Mouse (Mus musculus): ENCODE results near the gene Fbxo8.

DNA sequence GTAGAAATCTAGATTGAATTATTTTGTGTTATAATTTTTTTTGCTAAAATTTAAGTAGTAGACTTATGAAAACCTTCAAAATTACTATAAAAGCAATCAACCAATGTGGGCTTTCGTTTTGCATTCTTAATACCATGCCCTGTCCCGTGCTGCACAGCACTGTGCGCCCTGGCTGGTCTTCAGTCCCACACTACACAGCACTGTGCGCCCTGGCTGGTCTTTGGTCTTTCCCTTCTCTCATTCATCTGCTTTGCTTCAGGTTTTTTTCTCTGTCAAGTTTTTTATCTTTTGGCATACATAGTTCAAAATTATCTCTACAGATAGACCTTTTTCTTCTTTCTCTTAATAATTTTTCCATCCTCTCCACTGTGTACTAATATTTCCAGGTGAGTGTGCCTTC, 30.0 kb downstream of the Fbxo8 start:
- TF ChIP-seq CTCF (IDR thresholded peaks at IDR 0.05; ENCODE audit: low read depth), result no peak
- no peak for TF ChIP-seq EP300 (IDR thresholded peaks at IDR 0.05; ENCODE audit: low read depth)

Measured in liver, embryonic 14.5 days (tissue).